Mouse (Mus musculus): ENCODE measurements around the gene Cacna2d3. TPM values are rescaled to one million over a fixed set of nuclear protein-coding genes. Genes with fewer than 3 reads are reported as not detected.

The Cacna2d3 gene
- total RNA-seq, 1 experiment from 2014 or later, result not detected

GRCm38 (mm10) chr14:29403849-29404808, 317.5 kb downstream of the Cacna2d3 start:
- ATAC-seq (replicated peaks; ENCODE audit: low read depth, poor library complexity, severe bottlenecking), result no peak

GRCm38 (mm10) chr14:29402471-29402870, 319.2 kb downstream of the Cacna2d3 start:
- no peak for ATAC-seq (replicated peaks; ENCODE audit: low read depth, poor library complexity, severe bottlenecking)

- no peak for ATAC-seq (replicated peaks; ENCODE audit: low read depth, poor library complexity, severe bottlenecking)
Measured at GRCm38 (mm10) chr14:29393786-29394185, 327.9 kb downstream of the Cacna2d3 start.

- ATAC-seq (replicated peaks; ENCODE audit: low read depth, poor library complexity, severe bottlenecking), result no peak
Measured at GRCm38 (mm10) chr14:29392851-29393250, 328.8 kb downstream of the Cacna2d3 start.

GRCm38 (mm10) chr14:29391489-29391888, 330.2 kb downstream of the Cacna2d3 start:
- no peak for ATAC-seq (replicated peaks; ENCODE audit: low read depth, poor library complexity, severe bottlenecking)

GRCm38 (mm10) chr14:29387761-29388160, 333.9 kb downstream of the Cacna2d3 start:
- ATAC-seq (replicated peaks; ENCODE audit: low read depth, poor library complexity, severe bottlenecking), result no peak

- no peak for ATAC-seq (replicated peaks; ENCODE audit: low read depth, poor library complexity, severe bottlenecking)
Measured at GRCm38 (mm10) chr14:29385500-29385899, 336.2 kb downstream of the Cacna2d3 start.

GRCm38 (mm10) chr14:29382786-29383185, 338.9 kb downstream of the Cacna2d3 start:
- no peak for ATAC-seq (replicated peaks; ENCODE audit: low read depth, poor library complexity, severe bottlenecking)

GRCm38 (mm10) chr14:29366911-29367310, 354.8 kb downstream of the Cacna2d3 start:
- ATAC-seq (replicated peaks; ENCODE audit: low read depth, poor library complexity, severe bottlenecking), result no peak

- no peak for ATAC-seq (replicated peaks; ENCODE audit: low read depth, poor library complexity, severe bottlenecking)
Measured at GRCm38 (mm10) chr14:29362448-29362847, 359.2 kb downstream of the Cacna2d3 start.

- no peak for ATAC-seq (replicated peaks; ENCODE audit: low read depth, poor library complexity, severe bottlenecking)
Measured at GRCm38 (mm10) chr14:29350627-29351026, 371.0 kb downstream of the Cacna2d3 start.

- ATAC-seq (replicated peaks; ENCODE audit: low read depth, poor library complexity, severe bottlenecking), result no peak
Measured at GRCm38 (mm10) chr14:29341581-29341980, 380.1 kb downstream of the Cacna2d3 start.

GRCm38 (mm10) chr14:29340728-29341127, 380.9 kb downstream of the Cacna2d3 start:
- no peak for ATAC-seq (replicated peaks; ENCODE audit: low read depth, poor library complexity, severe bottlenecking)

GRCm38 (mm10) chr14:29334897-29335296, 386.8 kb downstream of the Cacna2d3 start:
- no peak for ATAC-seq (replicated peaks; ENCODE audit: low read depth, poor library complexity, severe bottlenecking)

- no peak for ATAC-seq (replicated peaks; ENCODE audit: low read depth, poor library complexity, severe bottlenecking)
Measured at GRCm38 (mm10) chr14:29334216-29334615, 387.4 kb downstream of the Cacna2d3 start.

- ATAC-seq (replicated peaks; ENCODE audit: low read depth, poor library complexity, severe bottlenecking), result no peak
Measured at GRCm38 (mm10) chr14:29324430-29324782, 397.3 kb downstream of the Cacna2d3 start.

- ATAC-seq (replicated peaks; ENCODE audit: low read depth, poor library complexity, severe bottlenecking), result no peak
Measured at GRCm38 (mm10) chr14:29323718-29324429, 397.8 kb downstream of the Cacna2d3 start.

GRCm38 (mm10) chr14:29313431-29313830, 408.2 kb downstream of the Cacna2d3 start:
- no peak for ATAC-seq (replicated peaks; ENCODE audit: low read depth, poor library complexity, severe bottlenecking)

- ATAC-seq (replicated peaks; ENCODE audit: low read depth, poor library complexity, severe bottlenecking), result no peak
Measured at GRCm38 (mm10) chr14:29305623-29306022, 416.0 kb downstream of the Cacna2d3 start.

- ATAC-seq (replicated peaks; ENCODE audit: low read depth, poor library complexity, severe bottlenecking), result no peak
Measured at GRCm38 (mm10) chr14:29296185-29296754, 425.4 kb downstream of the Cacna2d3 start.

GRCm38 (mm10) chr14:29278901-29279300, 442.8 kb downstream of the Cacna2d3 start:
- ATAC-seq (replicated peaks; ENCODE audit: low read depth, poor library complexity, severe bottlenecking), result no peak

Measured in common myeloid progenitor, adult 5-6 weeks (primary cell).